Mouse (Mus musculus) intestine, embryonic 16.5 days (tissue): Measurements from ENCODE around the gene Drap1. TPM values are rescaled to one million over a fixed set of nuclear protein-coding genes. Genes with fewer than 3 reads are reported as not detected.

Source experiments
- ATAC-seq: fragments of 200-750 bp; cut with Nextera tagmentation; 2 replicates; pipeline ENCODE4 v1.8.0; 2017; ENCODE audit warnings: moderate TSS enrichment, moderate library complexity
- H3K27ac ChIP-seq: fragments of 300-500 bp; sonication (generic); 2 replicates; pipeline ENCODE4 v1.5.1; 2014; ENCODE audit warnings: mild to moderate bottlenecking, low read length
- H3K27me3 ChIP-seq: fragments of 300-500 bp; sonication (generic); replicated peaks from 2 replicates; pipeline ENCODE4 v1.6.1; 2014; ENCODE audit warnings: low read length, control low read depth, mixed read lengths; ENCODE audit not compliant: control insufficient read depth, insufficient read depth
- H3K36me3 ChIP-seq: fragments of 300-500 bp; sonication (generic); 2 replicates; pipeline ENCODE4 v1.6.1; 2014; ENCODE audit warnings: low read length, control low read depth; ENCODE audit not compliant: control insufficient read depth, insufficient read depth
- H3K4me1 ChIP-seq: fragments of 300-500 bp; sonication (generic); 2 replicates; pipeline ENCODE4 v1.6.1; 2014; ENCODE audit warnings: low read length, control low read depth, mixed read lengths; ENCODE audit not compliant: control insufficient read depth, insufficient read depth
- H3K4me2 ChIP-seq: fragments of 300-500 bp; sonication (generic); 2 replicates; pipeline ENCODE4 v1.6.1; 2014; ENCODE audit warnings: low read depth, low read length, control low read depth
- H3K4me3 ChIP-seq: fragments of 300-500 bp; sonication (generic); 2 replicates; pipeline ENCODE4 v1.5.1; 2014; ENCODE audit warnings: mild to moderate bottlenecking, low read length
- H3K9ac ChIP-seq: fragments of 300-500 bp; sonication (generic); 2 replicates; pipeline ENCODE4 v1.6.1; 2014; ENCODE audit warnings: low read depth, low read length
- H3K9me3 ChIP-seq: fragments of 300-500 bp; sonication (generic); 2 replicates; pipeline ENCODE4 v1.6.1; 2016; ENCODE audit warnings: low read length, control low read depth; ENCODE audit not compliant: control insufficient read depth
- WGBS: fragments of 180-500 bp; shearing (Covaris S2); extraction: QIAGEN DNeasy Blood & Tissue Kit; methylation state at CpG from one replicate; pipeline ENCODE4 v1.1.7; 2014; 5-methylcytosine and 5-hydroxymethylcytosine counted together
- polyA plus RNA-seq: library from polyadenylated mRNA; unstranded; fragments of >200 nt; fragmentation: Nextera tagmentation; extraction: Ambion mirVana; gene quantifications from 2 replicates; pipeline ENCODE4 v1.2.1, GENCODE M21; 2015

The Drap1 gene
- polyA plus RNA-seq, 1 experiment from 2014 or later = 180 TPM

GRCm38 (mm10) chr19:5433951-5434350 lies 9.2 kb upstream of the Drap1 start:
- Histone ChIP-seq H3K9me3 (no peaks in the 10 kb centered on the region), H3K9ac (peak overlapping the region; percentile 63), H3K4me1 (peaks cover 13% of the 10 kb centered on the region), H3K4me2 (peak overlapping the region; percentile 83), H3K36me3 (no peaks in the 10 kb centered on the region), H3K4me3 (no peak overlapping the region), H3K27me3 (no peaks in the 10 kb centered on the region), H3K27ac (peak overlapping the region; percentile 9; the same call in 1 of the 2 replicates)
- 57% methylated on average over 7 of the region's 7 CpGs for WGBS
- ATAC-seq = no peak

GRCm38 (mm10) chr19:5432992-5433852 lies 8.4 kb upstream of the Drap1 start:
- WGBS = 6% methylated on average over 16 of the region's 16 CpGs
- peak overlapping the region; percentile 63 for H3K9ac ChIP-seq
- no peaks in the 10 kb centered on the region for H3K36me3 ChIP-seq
- H3K4me3 ChIP-seq = peak overlapping the region; percentile 38
- H3K4me2 ChIP-seq = peak overlapping the region; percentile 83
- ATAC-seq = peak; percentile 72
- H3K27ac ChIP-seq = peak overlapping the region; percentile 67; the same call in 1 of the 2 replicates
- no peaks in the 10 kb centered on the region for H3K27me3 ChIP-seq
- no peaks in the 10 kb centered on the region for H3K9me3 ChIP-seq
- peaks cover 13% of the 10 kb centered on the region for H3K4me1 ChIP-seq

- ATAC-seq = no peak
- WGBS = 75% methylated on average over 4 of the region's 4 CpGs
- H3K27me3 ChIP-seq = no peaks in the 10 kb centered on the region
- no peak overlapping the region for H3K4me2 ChIP-seq
- H3K4me1 ChIP-seq = peaks cover 13% of the 10 kb centered on the region
- H3K27ac ChIP-seq = no peak overlapping the region
- peaks cover 2% of the 10 kb centered on the region; the same call in 1 of the 2 replicates for H3K36me3 ChIP-seq
- H3K4me3 ChIP-seq = no peak overlapping the region
- no peaks in the 10 kb centered on the region for H3K9me3 ChIP-seq
- no peak overlapping the region for H3K9ac ChIP-seq
Measured at GRCm38 (mm10) chr19:5431911-5432464, 7.2 kb upstream of the Drap1 start.

GRCm38 (mm10) chr19:5430408-5430807 lies 5.6 kb upstream of the Drap1 start:
- Histone ChIP-seq H3K4me1 (peaks cover 22% of the 10 kb centered on the region), H3K36me3 (peaks cover 9% of the 10 kb centered on the region; the same call in 1 of the 2 replicates), H3K27ac (no peak overlapping the region), H3K9ac (no peak overlapping the region), H3K4me3 (no peak overlapping the region), H3K9me3 (no peaks in the 10 kb centered on the region), H3K27me3 (no peaks in the 10 kb centered on the region), H3K4me2 (no peak overlapping the region)
- 85% methylated on average over 1 of the region's 1 CpGs for WGBS
- ATAC-seq = no peak

GRCm38 (mm10) chr19:5429806-5430205 lies 5.0 kb upstream of the Drap1 start:
- ATAC-seq = no peak
- H3K27ac ChIP-seq = no peak overlapping the region
- 58% methylated on average over 8 of the region's 8 CpGs for WGBS

GRCm38 (mm10) chr19:5429219-5429618 lies 4.4 kb upstream of the Drap1 start:
- no peak overlapping the region for H3K9ac ChIP-seq
- H3K4me2 ChIP-seq = no peak overlapping the region
- 76% methylated on average over 4 of the region's 4 CpGs for WGBS
- H3K36me3 ChIP-seq = peaks cover 9% of the 10 kb centered on the region; the same call in 1 of the 2 replicates
- H3K4me3 ChIP-seq = no peak overlapping the region
- H3K4me1 ChIP-seq = peaks cover 22% of the 10 kb centered on the region
- no peak overlapping the region for H3K27ac ChIP-seq
- H3K9me3 ChIP-seq = no peaks in the 10 kb centered on the region
- no peak for ATAC-seq
- H3K27me3 ChIP-seq = no peaks in the 10 kb centered on the region

More at GRCm38 (mm10) chr19:5429806-5430205, 5.0 kb upstream of the Drap1 start:
- Histone ChIP-seq H3K4me3 (no peak overlapping the region), H3K4me1 (peaks cover 22% of the 10 kb centered on the region), H3K36me3 (peaks cover 9% of the 10 kb centered on the region; the same call in 1 of the 2 replicates), H3K27me3 (no peaks in the 10 kb centered on the region), H3K9me3 (no peaks in the 10 kb centered on the region), H3K4me2 (no peak overlapping the region), H3K9ac (no peak overlapping the region)

GRCm38 (mm10) chr19:5428083-5428482 lies 3.3 kb upstream of the Drap1 start:
- H3K27ac ChIP-seq = no peak overlapping the region

GRCm38 (mm10) chr19:5426640-5427290 lies 2.0 kb upstream of the Drap1 start:
- Histone ChIP-seq H3K9me3 (no peaks in the 10 kb centered on the region), H3K36me3 (peaks cover 9% of the 10 kb centered on the region; the same call in 1 of the 2 replicates), H3K27ac (no peak overlapping the region), H3K4me1 (peaks cover 21% of the 10 kb centered on the region), H3K27me3 (no peaks in the 10 kb centered on the region), H3K4me2 (no peak overlapping the region), H3K4me3 (no peak overlapping the region), H3K9ac (0 out of 2 replicates have a peak overlapping the region, but pooled peaks have one; percentile 93)
- no peak for ATAC-seq
- 90% methylated on average over 13 of the region's 13 CpGs for WGBS

More at GRCm38 (mm10) chr19:5428083-5428482, 3.3 kb upstream of the Drap1 start:
- H3K4me1 ChIP-seq = peaks cover 23% of the 10 kb centered on the region
- no peaks in the 10 kb centered on the region for H3K9me3 ChIP-seq
- 80% methylated on average over 2 of the region's 2 CpGs for WGBS
- H3K4me2 ChIP-seq = no peak overlapping the region
- no peak for ATAC-seq
- H3K4me3 ChIP-seq = no peak overlapping the region
- peaks cover 9% of the 10 kb centered on the region; the same call in 1 of the 2 replicates for H3K36me3 ChIP-seq
- no peaks in the 10 kb centered on the region for H3K27me3 ChIP-seq
- H3K9ac ChIP-seq = no peak overlapping the region
